Mouse (Mus musculus) right cerebral cortex, postnatal 10 days (tissue): ENCODE results near the gene Fbxo7.
A peak's percentile ranks its signal among the peaks of the same experiment; 100 is the strongest.

Source experiments
- DNase-seq, 2 experiments: peaks; one replicate each; pipeline ENCODE4 v3.0.0; 2021; ENCODE audit warnings: low spot score in 2 of 2

The Fbxo7 gene

DNA sequence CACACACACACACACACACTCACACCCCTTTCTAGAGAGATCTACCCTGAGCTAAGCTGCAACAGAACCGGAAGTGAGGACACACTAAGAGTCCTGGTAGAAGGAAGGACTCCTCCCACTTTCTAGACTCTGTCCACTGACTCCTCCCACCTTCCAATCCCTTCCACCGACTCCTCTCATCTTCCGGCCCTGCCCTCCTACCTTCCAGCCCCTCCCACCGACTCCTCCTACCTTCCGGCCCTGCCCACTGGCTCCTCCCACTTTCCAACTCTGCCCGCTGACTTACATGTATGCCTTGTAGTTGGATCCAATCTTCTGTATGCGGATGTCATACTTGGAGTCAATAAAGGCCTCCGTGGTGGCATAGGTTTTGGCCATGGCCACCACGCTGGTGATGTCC, 58.1 kb downstream of the Fbxo7 start:
- DNase-seq, result no peak

DNA sequence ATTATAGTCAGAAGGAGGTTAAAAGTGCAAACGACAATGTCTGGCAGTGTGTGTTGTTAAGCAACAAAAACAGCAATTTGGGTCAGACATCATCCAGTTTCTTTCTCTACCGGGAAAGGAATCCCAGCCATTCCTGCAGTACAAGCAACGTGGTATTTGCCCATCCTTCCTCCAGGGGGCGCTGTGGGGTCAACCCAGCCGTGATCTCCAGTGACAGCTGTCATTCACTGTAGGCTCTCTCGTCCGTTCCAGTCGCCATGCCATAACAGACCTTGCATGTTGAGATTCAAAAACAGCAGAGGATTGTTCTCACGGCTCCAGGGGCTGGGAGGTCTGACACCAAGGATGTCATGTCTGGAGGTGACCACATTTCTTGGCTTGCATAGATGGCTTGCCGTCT, 70.1 kb downstream of the Fbxo7 start:
- DNase-seq, result peak in 1 of 2 experiments; percentile 34

DNA sequence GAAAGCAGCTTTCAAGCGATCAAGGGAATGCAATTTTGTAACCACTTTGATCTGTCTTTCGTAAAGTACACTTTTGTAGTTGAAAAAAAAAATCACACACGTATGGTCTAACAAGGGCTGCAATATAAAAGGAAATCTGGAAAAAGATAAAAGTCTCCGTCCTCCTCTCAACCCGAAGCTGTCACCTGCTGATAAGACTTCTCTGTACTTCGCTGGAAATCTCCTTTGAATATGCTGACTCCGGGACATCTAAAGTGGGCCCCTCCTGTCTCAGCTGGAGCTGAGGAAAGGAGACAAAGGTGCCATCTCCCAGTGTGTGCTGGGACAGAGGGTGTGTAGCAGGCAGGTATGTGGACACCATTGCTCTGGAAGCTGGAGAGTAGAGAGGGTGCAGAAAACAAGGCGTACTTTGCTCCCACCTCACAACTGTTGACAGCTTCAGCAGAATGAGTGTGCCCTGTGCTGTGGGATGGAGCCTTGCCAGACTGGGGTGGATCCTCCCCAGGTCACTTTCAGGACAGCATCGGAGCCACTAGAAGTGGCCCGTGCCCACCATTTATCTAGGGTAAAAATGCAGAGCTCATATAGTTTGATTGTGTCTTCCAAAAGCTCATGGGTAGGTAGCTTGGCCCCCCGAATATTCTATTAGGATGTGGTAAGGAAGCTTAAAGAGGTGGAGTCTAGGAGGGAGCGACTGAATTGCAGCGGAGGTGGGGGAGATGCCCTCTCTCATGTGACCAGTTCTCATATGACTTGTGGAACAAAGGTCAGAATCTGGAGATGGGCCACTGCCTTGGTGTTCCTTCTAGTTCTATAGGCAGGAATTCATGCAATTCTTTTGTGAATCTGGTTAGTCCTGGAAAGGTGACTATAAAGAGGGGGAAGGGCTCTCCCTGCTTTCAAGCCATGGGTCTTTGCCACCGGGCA, 71.6 kb downstream of the Fbxo7 start:
- DNase-seq, result no peak

DNA sequence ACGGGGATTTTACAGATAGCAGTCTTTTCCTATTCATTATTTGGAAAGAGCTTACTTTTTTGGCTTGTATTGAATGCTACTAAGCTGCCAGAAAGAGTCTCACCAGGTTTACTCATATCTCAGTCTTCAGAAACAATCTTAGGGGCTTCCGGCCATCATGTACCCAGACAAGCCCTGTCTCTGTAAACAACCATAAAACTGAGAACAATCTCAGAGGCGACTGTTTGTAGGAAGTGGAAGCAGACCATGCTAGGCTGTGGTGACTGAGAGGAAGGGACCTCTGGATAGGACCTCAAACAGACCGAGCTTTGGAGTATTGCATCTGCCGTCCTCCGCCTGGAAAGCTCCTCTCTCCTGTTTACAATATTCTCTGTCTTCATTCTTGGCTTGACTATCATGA, 76.6 kb downstream of the Fbxo7 start:
- DNase-seq, result no peak

DNA sequence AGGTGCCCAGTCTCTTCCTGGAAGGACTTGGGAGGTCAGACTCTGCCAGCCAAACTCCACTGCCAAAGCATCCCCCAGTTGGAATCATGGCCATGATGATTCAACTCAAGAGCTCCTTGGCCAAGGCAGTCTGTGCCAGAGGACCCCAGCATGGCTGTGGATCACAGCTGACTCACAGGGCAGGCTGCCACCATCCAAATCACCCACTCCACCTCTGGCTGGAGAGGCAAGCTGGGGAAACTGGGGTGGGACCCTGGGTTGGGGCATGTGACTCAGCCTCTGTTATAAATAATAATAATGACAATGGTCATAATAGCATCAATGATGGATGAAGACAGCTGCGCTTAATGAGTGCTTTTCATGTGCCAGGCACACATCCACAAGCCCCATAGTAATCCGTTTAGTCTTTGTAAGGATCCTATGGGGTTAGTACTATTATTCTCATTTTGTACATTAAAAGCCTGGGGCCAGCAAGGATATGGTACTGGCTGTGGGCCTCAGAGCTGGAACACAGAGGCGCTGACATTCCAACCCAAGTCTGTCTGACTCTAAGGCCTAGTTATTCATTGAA, 78.6 kb downstream of the Fbxo7 start:
- DNase-seq, result peak; percentile 52 to 56
